20 mouse cellular contexts compared by ENCODE assay signal in the genomic region with DNA sequence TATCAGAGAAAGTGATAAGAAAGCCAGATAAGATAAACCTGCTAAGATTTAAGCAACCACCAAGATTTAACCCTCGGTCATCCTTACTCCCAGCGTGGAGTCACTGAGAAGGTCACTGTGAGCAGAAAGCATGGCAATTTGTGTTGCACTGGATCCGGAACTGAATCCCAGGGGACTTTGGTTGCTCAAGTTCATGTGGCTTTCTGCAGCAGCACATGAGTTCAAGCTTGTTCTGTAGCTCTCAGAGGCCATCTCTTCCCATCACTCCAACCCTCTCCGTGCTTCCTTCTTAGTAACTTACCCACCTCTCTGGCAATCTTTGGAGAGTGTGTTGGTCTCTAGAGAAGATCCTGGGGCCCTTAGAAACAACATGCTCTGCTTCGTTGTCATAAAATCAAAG.
A peak's percentile ranks its signal among the peaks of the same experiment; 100 is the strongest.
DNase-seq lines count a peak whose midpoint lies in the region; ATAC-seq lines count a peak whose summit lies in the region.
"Had no signal": no experiment of that assay in that cellular context is flagged by ENCODE, and none has a peak within 500 bp of the region (broad histone marks: within the 10 kb centered on the region; RNA-seq: fewer than 3 reads in every experiment).

No protein-coding gene starts in this region.

- H3K4me3 ChIP-seq in intestine, embryonic 16.5 days (ENCODE audit: low read length) = no peak overlapping the region
- H3K4me3 ChIP-seq in stomach, embryonic 16.5 days (replicated peaks; ENCODE audit: low read length) = no peak overlapping the region
- H3K4me3 ChIP-seq: embryonic facial prominence, embryonic 13.5 days; forebrain, embryonic 13.5 days; heart, embryonic 12.5 days; hindbrain, embryonic 12.5 days had no signal

- 63% methylated on average over 5 of the region's 5 CpGs for WGBS in intestine, embryonic 16.5 days
- WGBS in stomach, embryonic 16.5 days = 65% methylated on average over 5 of the region's 5 CpGs

- ATAC-seq in intestine, embryonic 16.5 days = no peak; the same call in 1 of the 2 replicates
- no peak for ATAC-seq in stomach, embryonic 16.5 days (ENCODE audit: insufficient read depth, low FRiP score)
- ATAC-seq: activated CD4-positive, CD25-positive, alpha-beta regulatory T cell, adult 4 months; forebrain, postnatal 0 days; Patski had no signal

- H3K4me1 ChIP-seq in intestine, embryonic 16.5 days (ENCODE audit: control insufficient read depth, insufficient read depth, low read length) = peaks cover 5% of the 10 kb centered on the region; the same call in 1 of the 2 replicates
- H3K4me1 ChIP-seq in stomach, embryonic 16.5 days (ENCODE audit: control insufficient read depth, insufficient read depth, low read length) = no peaks in the 10 kb centered on the region; the same call in 1 of the 2 replicates
- H3K4me1 ChIP-seq: forebrain, embryonic 13.5 days had no signal

- intact Hi-C loops in heart, postnatal 14 days (cut with DNase I) = no loop called here

- H3K4me2 ChIP-seq in intestine, embryonic 16.5 days (ENCODE audit: low read depth, low read length) = no peak overlapping the region
- H3K4me2 ChIP-seq in stomach, embryonic 16.5 days (ENCODE audit: low read depth, low read length) = no peak overlapping the region
- H3K4me2 ChIP-seq: embryonic facial prominence, embryonic 13.5 days; forebrain, embryonic 13.5 days; heart, embryonic 12.5 days; hindbrain, embryonic 12.5 days had no signal

- no peaks in the 10 kb centered on the region for H3K27me3 ChIP-seq in intestine, embryonic 16.5 days (replicated peaks; ENCODE audit: control insufficient read depth, insufficient read depth, low read length)
- H3K27me3 ChIP-seq in stomach, embryonic 16.5 days (ENCODE audit: control insufficient read depth, insufficient read depth, low read length) = no peaks in the 10 kb centered on the region
- H3K27me3 ChIP-seq: embryonic facial prominence, embryonic 13.5 days; forebrain, embryonic 13.5 days; heart, embryonic 12.5 days; hindbrain, embryonic 12.5 days; Patski had no signal

- no peaks in the 10 kb centered on the region for H3K9me3 ChIP-seq in intestine, embryonic 16.5 days (ENCODE audit: control insufficient read depth, low read length)
- H3K9me3 ChIP-seq in stomach, embryonic 16.5 days (replicated peaks; ENCODE audit: control insufficient read depth, low read length) = no peaks in the 10 kb centered on the region
- H3K9me3 ChIP-seq: embryonic facial prominence, embryonic 13.5 days; forebrain, embryonic 13.5 days; heart, embryonic 12.5 days; hindbrain, embryonic 12.5 days had no signal

- peak overlapping the region; percentile 69 for H3K27ac ChIP-seq in intestine, embryonic 16.5 days (ENCODE audit: low read length)
- peak overlapping the region; percentile 64 for H3K27ac ChIP-seq in stomach, embryonic 16.5 days (ENCODE audit: low read length)
- H3K27ac ChIP-seq: embryonic facial prominence, embryonic 13.5 days; forebrain, embryonic 13.5 days; hindbrain, embryonic 12.5 days; hindbrain, postnatal 0 days had no signal

- no peak overlapping the region for H3K9ac ChIP-seq in intestine, embryonic 16.5 days (ENCODE audit: low read depth, low read length)
- H3K9ac ChIP-seq in stomach, embryonic 16.5 days (ENCODE audit: low read length) = no peak overlapping the region
- H3K9ac ChIP-seq: embryonic facial prominence, embryonic 13.5 days; forebrain, embryonic 13.5 days; forebrain, postnatal 0 days; heart, embryonic 12.5 days; hindbrain, embryonic 12.5 days had no signal

- no peaks in the 10 kb centered on the region for H3K36me3 ChIP-seq in intestine, embryonic 16.5 days (ENCODE audit: control insufficient read depth, insufficient read depth, low read length)
- no peaks in the 10 kb centered on the region for H3K36me3 ChIP-seq in stomach, embryonic 16.5 days (ENCODE audit: control insufficient read depth, insufficient read depth, low read length)
- H3K36me3 ChIP-seq: embryonic facial prominence, embryonic 13.5 days; heart, embryonic 12.5 days; hindbrain, embryonic 12.5 days had no signal

- peak; percentile 70 for DNase-seq in heart, adult 11 months
- no peak for DNase-seq in heart, postnatal 14 days
- DNase-seq in adipocyte (ENCODE audit: low spot score) = peak; percentile 75
- DNase-seq in layer of hippocampus, postnatal 10 days (ENCODE audit: low spot score in 2 of 2) = no peak
- DNase-seq in lung, postnatal 36 days = no peak
- DNase-seq: cerebellum, adult 11-12 months; cerebellum, adult 9-10 months; cerebellum, postnatal 25 days; forebrain, postnatal 0 days; gastrocnemius, postnatal 14 days; heart, postnatal 36 days had no signal

Comparison
In these comparisons a context has a peak if more than half of its experiments do, and no peak if none do; other contexts are left out.
1. DNase-seq: peak in heart, adult 11 months (single experiment) and adipocyte (single experiment); none in heart, postnatal 14 days (0 of 2), layer of hippocampus, postnatal 10 days (0 of 2) and lung, postnatal 36 days (single experiment).